Mouse (Mus musculus) embryonic stem cell, embryonic (primary cell): ENCODE measurements around the gene Mus81.

ENCODE experiments used
- CTCF ChIA-PET, 4 experiments: fragments of 300-600 bp in 2 of 4; fragments of 350-600 bp in 2 of 4; sonication (Branson Sonifier 250); formaldehyde crosslinking; loops; one replicate each; lab custom pipeline; 2022; ENCODE audit warnings: inconsistent platforms in 2 of 4; lab: Charles Lee
- POLR2A ChIA-PET, 4 experiments: fragments of 300-600 bp in 2 of 4; fragments of 350-600 bp in 2 of 4; sonication (Branson Sonifier 250); formaldehyde crosslinking; loops; one replicate each; lab custom pipeline; 2022; ENCODE audit warnings: antibody characterized with exemption in 4 of 4, inconsistent platforms in 1 of 4; lab: Charles Lee

The Mus81 gene

DNA sequence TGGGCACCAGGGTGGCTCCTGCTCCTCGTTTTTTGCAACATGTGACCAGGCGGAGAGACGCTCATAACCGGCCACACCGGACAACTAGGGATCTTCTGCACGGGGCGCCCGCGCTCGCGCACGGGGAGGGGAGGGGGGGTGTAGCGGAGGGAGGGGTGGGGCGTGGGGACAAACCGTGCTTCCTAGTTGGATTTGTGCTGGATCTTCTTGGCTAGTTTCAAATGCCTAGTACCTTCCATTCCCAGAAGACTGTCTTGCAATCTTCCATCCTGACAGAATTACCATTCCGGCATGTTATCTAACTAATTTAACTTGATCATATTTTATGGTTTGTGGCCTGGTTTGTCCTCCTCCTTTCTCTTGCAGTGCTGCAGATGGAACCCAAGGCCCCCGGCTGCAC, 15.5 kb upstream of the Mus81 start, which contains the start of gene 1700020D05Rik:
Gene 1700020D05Rik, minus strand, starts transcription at position 101 of the 400 bp plus-strand sequence.
- POLR2A ChIA-PET, result interaction anchor here in 2 of 4 experiments (0.7 to 3.1 kb wide), 8 partner anchors 8 to 47 kb away, joined by 3 to 36 read pairs (median 6); partner anchors contain the start of genes Cfl1 (in 2 of the 2), Mus81 (in 2 of the 2) and Fibp (in 1 of the 2)
- CTCF ChIA-PET, result interaction anchor here in 2 of 4 experiments (0.6 to 1.5 kb wide), 2 partner anchors 10 to 227 kb away, joined by 3 to 5 read pairs; no protein-coding TSS in a partner anchor

DNA sequence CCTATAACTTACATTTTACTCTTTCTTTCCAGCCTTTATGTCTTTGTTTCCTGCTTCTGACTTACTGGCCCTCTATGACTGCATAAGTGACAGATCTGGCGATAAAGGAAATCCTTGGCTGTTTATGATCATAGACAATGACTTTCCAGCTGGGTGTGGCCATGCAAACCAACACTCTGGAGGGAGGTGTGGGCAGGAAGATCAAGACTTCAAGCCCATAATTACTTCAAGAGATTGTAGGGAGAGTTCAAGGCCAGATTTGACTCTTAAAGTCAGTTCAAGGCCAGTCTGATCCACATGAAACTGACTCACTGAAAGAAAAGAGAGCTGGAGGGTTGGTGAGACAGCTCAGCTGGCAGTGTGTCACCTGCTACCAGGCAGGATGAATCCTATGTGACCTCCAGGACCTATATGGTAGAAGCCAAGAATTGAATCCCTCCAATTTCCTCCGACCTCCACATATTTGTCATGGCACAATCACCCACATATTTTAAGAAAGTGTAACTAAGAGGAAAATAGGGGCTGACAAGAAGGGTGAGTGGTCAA, 12.2 kb upstream of the Mus81 start:
- CTCF ChIA-PET, result interaction anchor here in 3 of 4 experiments (0.6 to 1.9 kb wide), 5 partner anchors 10 to 14 kb away, joined by 3 to 7 read pairs (median 4); partner anchors contain the start of genes Mus81 (in 3 of the 3) and Snx32 (in 1 of the 3)
- POLR2A ChIA-PET, result interaction anchor here in 2 of 4 experiments (1.0 to 6.7 kb wide), 6 partner anchors 10 to 30 kb away, joined by 3 to 59 read pairs (median 8); partner anchors contain the start of genes Cfl1 (in 2 of the 2), Mus81 (in 2 of the 2) and Snx32 (in 2 of the 2)

DNA sequence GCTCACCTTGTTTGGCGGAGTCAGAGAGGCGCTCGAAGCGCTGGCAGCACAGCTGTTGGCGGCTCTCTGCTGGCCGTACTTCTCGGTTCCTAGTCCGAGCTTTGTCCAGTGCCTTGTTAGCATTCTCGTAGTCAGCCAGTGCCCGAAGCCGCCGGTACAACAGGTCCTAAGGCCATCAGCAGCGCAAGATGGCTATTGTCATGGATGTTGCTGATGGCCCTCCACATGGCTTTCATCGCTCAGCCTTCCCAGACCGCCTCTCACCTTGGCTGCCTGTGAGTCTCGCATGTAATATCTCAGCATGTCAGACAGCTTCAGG, 7.8 kb upstream of the Mus81 start:
- POLR2A ChIA-PET, result interaction anchor here (0.6 to 21.3 kb wide), 54 partner anchors 7 to 572 kb away, joined by 3 to 735 read pairs (median 4); partner anchors contain the start of genes Snx32 (in 4 of the 4), Ccdc85b (in 3 of the 4), AI837181 (in 2 of the 4) and Ctsw (in 2 of the 4)
- CTCF ChIA-PET, result interaction anchor here in 2 of 4 experiments (0.6 to 1.8 kb wide), 6 partner anchors 9 to 525 kb away, joined by 3 to 8 read pairs (median 3); partner anchors contain the start of genes Mus81 (in 1 of the 2) and Snx32 (in 1 of the 2)

DNA sequence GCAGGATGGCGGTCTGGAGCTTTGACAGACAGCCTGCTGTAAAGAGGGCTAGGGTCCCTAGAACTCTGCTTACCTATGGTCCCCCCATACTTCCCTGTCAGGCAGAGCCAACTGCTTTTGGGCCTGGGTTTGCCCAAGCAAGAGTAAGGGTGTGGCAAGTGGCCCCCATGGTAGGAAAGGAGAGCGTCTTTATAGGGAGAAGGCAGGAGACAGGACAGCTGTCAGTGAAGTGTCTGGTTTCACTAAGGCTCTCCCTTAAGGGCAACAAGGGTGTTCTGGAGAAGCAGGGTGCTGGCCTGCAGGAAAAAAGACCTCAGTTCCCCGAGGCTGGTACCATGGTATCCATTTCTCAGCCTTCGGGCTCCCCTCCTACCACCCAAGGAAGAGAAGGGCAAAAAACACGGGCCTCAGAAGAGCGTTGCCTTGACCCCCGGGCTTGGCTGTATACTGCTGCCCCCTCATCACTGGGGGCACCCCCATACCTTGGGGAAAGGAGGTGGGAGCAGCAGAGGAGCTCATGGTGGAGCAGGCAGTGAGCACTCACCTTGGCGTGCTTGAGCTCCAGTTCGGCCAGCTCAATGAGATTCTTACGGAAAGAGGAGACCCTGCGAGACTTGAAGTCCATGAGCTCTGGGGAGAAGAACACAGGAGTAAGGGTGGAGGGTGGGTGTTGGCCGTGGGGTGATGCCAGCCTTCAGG, 7.3 kb upstream of the Mus81 start:
- CTCF ChIA-PET, result interaction anchor here in 2 of 4 experiments (0.6 to 1.8 kb wide), 9 partner anchors 9 to 1051 kb away, joined by 3 to 8 read pairs (median 3); partner anchors contain the start of genes Mus81 (in 1 of the 2), Sipa1 (in 1 of the 2) and Snx32 (in 1 of the 2)
- POLR2A ChIA-PET, result interaction anchor here (0.6 to 21.3 kb wide), 64 partner anchors 7 to 572 kb away, joined by 3 to 735 read pairs (median 4); partner anchors contain the start of genes Snx32 (in 4 of the 4), Ccdc85b (in 3 of the 4), AI837181 (in 2 of the 4) and Ctsw (in 2 of the 4)

DNA sequence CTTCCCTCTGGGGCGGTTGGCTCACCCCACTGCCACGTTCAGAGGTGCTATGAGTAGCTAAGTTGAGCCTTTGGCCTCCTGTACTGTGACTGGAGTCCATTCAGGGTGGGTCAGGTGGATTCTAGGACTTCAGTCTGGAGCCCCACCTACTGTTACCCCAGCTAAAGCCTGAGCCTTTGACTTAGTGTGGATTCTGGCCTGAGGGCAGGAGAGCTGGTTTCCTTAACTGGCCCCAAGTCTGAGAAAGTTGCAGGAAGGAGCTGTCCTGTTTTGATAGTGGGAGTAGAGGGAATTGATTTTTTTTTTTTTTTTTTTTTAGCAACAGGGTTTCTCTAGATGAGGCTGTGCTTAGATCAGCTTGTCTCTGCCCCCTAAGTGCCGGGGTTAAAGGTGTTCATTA, 6.1 kb upstream of the Mus81 start:
- ChIA-PET CTCF (interaction anchor here in 3 of 4 experiments (0.5 to 2.0 kb wide), 10 partner anchors 9 to 496 kb away, joined by 3 to 6 read pairs (median 4); partner anchors contain the start of genes 1700020D05Rik (in 1 of the 3) and Kat5 (in 1 of the 3)), POLR2A (interaction anchor here (0.6 to 21.3 kb wide), 41 partner anchors 9 to 1161 kb away, joined by 3 to 735 read pairs (median 4); partner anchors contain the start of genes Snx32 (in 4 of the 4), Ccdc85b (in 2 of the 4), Ctsw (in 2 of the 4) and Fibp (in 2 of the 4))

DNA sequence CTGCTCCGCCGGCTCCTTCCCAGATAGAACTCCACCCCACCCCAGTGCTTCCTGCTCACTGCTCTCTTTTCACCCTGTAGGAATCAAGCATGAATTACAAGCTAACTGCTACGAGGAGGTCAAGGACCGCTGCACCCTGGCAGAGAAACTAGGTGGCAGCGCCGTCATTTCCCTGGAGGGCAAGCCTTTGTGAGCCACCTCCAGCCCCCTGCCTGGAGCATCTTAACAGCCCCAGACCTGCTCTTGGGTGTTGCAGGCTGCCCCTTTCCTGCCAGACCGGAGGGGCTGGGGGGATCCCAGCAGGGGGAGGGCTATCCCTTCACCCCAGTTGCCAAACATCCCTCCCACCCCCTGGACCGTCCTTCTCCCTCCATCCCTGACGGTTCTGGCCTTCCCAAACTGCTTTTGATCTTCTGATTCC, 5.1 kb upstream of the Mus81 start:
- ChIA-PET POLR2A (interaction anchor here in 3 of 4 experiments (0.5 to 21.3 kb wide), 26 partner anchors 10 to 501 kb away, joined by 3 to 735 read pairs (median 4); partner anchors contain the start of genes Snx32 (in 3 of the 3), Ccdc85b (in 2 of the 3), Fibp (in 2 of the 3) and 1700020D05Rik (in 1 of the 3)), CTCF (interaction anchor here in 1 of 4 experiments (1.5 to 2.0 kb wide), 2 partner anchors 10 to 30 kb away, joined by 4 to 5 read pairs; partner anchors contain the start of gene 1700020D05Rik)

DNA sequence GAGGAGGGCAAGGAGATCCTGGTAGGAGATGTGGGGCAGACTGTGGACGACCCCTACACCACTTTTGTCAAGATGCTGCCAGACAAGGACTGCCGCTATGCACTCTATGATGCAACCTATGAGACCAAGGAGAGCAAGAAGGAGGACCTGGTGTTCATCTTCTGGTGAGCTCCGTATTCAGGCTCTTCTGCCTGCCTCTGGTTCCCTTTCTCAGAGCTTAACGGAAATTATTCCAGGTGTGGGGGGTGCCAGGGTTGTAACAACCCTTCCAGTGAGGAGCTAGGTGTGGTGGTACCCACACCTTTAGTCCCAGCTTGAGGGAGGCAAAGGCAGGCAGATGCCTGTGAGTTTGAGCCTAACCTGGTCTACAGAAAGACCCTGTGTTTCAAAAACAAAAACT, 4.4 kb upstream of the Mus81 start:
- ChIA-PET POLR2A (interaction anchor here in 3 of 4 experiments (0.5 to 21.3 kb wide), 27 partner anchors 11 to 500 kb away, joined by 3 to 735 read pairs (median 3); partner anchors contain the start of genes Snx32 (in 3 of the 3), Ccdc85b (in 2 of the 3), Fibp (in 2 of the 3) and 1700020D05Rik (in 1 of the 3)), CTCF (interaction anchor here in 2 of 4 experiments (0.6 to 2.0 kb wide), 3 partner anchors 11 to 349 kb away, joined by 4 to 6 read pairs (median 5); partner anchors contain the start of gene 1700020D05Rik (in 1 of the 2))

DNA sequence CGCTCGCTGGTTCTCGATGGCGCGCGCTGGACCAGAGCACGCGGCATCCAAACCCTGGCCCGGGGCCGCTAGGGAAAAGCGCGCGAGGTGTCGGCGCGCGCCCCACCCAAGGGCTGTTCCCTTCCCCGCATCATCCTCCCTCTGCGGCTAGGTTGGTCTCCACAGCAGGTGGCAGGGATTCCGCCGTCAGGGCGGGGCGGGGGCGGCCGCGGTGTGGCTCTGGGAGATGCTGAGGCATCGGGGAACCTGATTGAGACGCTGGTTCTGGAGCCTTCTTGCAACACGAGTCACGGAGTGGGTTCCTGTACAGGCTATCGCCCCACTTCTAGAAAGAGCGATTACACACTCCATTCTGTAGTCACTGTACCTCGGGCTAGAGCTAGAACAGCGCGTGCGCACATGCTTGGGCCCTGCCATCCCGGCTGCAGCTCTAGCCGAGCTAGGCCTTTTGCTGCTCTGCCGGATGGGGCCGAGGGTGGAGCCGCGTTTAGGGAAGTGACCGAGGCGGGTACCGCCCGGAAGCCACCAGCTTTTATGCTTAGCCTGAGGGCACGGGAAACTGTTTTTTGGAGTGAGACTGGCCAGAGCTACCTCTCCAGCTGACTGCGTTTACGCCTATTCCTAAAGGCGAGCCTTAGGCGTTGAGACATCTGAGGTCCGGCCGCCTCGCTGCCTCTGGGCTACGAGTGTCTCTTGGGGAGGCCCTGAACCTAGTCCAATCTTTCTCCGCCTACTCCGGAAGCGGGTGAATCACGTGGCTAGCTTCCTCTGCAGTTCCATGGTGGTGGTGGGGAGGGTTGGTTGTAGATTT, 2.9 kb upstream of the Mus81 start:
- POLR2A ChIA-PET, result interaction anchor here (0.6 to 21.3 kb wide), 112 partner anchors 7 to 1832 kb away, joined by 3 to 735 read pairs (median 4); partner anchors contain the start of genes Snx32 (in 4 of the 4), AI837181 (in 3 of the 4), Ap5b1 (in 3 of the 4) and Banf1 (in 3 of the 4)

DNA sequence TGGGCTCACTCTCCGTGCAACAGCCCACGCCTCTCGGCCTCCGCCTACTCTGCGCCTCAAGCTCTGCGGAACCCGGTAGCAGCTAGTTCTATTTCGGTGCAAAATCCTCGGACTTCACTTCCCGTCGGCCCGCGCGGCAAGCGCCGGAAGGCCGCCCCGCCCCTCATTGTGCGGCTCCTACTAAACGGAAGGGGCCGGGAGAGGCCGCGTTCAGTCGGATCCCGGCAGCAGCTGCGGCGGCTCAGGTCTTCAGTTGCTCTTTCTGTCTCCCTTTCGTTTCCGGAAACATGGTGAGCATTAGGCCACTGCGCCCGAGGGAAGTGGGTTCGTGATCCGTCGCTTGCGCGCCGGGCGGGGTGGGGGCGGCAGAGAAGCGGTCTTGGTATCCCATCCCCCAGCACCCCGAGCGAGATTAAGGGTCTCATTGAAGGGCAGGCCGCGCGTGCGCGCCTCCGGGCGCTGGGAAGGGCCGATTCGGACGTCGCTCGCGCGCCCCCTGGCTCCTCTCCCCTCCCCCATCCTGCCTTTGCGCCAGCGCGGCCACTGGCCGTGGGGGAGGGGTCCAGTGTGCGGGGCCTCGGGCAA, 2.2 kb upstream of the Mus81 start, which contains the start of gene Cfl1:
Gene Cfl1, plus strand, starts transcription at position 143 of the 585 bp plus-strand sequence.
- ChIA-PET CTCF (interaction anchor here (0.6 to 4.7 kb wide), 12 partner anchors 20 to 403 kb away, joined by 3 to 118 read pairs (median 6); partner anchors contain the start of genes Ccdc85b (in 1 of the 4), Ctsw (in 1 of the 4), Eif1ad (in 1 of the 4) and Fibp (in 1 of the 4)), POLR2A (interaction anchor here (0.6 to 21.3 kb wide), 165 partner anchors 8 to 873 kb away, joined by 3 to 735 read pairs (median 5); partner anchors contain the start of genes Snx32 (in 4 of the 4), AI837181 (in 3 of the 4), Ap5b1 (in 3 of the 4) and Banf1 (in 3 of the 4))

More for the DNA sequence above, 2.9 kb upstream of the Mus81 start:
- CTCF ChIA-PET, result interaction anchor here (0.5 to 4.5 kb wide), 10 partner anchors 10 to 1673 kb away, joined by 3 to 43 read pairs (median 4); partner anchors contain the start of gene Snx32 (in 1 of the 4)

DNA sequence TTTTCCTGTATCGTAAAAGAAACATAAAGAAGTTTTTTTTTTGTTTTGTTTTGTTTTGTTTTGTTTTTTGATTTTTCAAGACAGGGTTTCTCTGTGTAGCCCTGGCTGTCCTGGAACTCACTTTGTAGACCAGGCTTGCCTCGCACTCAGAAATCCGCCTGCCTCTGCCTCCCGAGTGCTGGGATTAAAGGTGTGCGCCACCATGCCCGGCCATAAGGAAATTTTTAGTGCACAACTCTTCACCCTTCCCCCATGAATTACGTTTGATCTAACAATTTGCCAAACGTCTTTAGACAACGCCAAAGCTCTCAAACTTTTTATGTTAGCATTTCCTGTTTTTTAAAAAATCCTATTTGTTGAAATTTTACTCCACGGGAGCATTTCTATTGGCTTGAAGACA, 1.5 kb upstream of the Mus81 start:
- CTCF ChIA-PET, result interaction anchor here (0.7 to 4.7 kb wide), 19 partner anchors 10 to 410 kb away, joined by 3 to 118 read pairs (median 6); partner anchors contain the start of genes Ap5b1 (in 2 of the 4), Snx32 (in 2 of the 4), Ccdc85b (in 1 of the 4) and Ctsw (in 1 of the 4)
- POLR2A ChIA-PET, result interaction anchor here (0.5 to 21.3 kb wide), 184 partner anchors 9 to 874 kb away, joined by 3 to 735 read pairs (median 5); partner anchors contain the start of genes Snx32 (in 4 of the 4), AI837181 (in 3 of the 4), Ap5b1 (in 3 of the 4) and Banf1 (in 3 of the 4)

DNA sequence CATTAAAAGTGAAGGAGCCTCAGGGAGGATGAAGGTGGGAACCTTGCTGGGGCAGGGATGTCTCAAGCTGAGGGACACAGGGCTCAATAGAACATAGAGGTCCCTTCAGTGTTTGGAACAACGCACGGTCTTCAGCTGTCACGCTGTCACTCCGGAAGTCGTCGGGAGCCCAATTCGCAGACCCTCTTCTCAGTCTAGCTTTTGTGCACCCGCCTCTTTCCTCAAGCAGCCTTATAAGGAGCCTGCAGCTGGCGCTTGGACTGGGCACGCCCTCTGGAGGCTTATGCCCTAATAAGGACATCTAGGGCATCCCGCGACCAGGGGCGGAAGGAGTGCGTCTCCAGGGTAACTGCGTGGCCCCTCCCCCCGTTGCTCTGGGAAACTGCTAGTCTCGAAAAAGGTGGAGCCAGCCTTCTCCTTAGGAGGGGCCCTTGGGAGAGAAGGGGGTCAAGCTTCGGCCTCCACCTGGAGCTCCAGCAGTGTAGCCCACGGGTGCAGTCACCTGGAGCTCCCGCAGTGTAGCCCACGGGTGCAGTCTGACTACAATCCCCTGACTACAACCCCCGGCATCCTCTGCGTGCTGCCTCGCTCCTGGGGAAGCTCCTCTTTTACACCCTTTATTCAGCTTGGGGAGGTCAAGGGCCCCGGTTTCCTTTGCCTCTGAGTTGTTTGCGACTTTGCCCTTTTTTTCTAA, 823 bp upstream of the Mus81 start:
- POLR2A ChIA-PET, result interaction anchor here (0.5 to 21.3 kb wide), 168 partner anchors 9 to 1660 kb away, joined by 3 to 735 read pairs (median 5); partner anchors contain the start of genes Snx32 (in 4 of the 4), AI837181 (in 3 of the 4), Banf1 (in 3 of the 4) and Ccdc85b (in 3 of the 4)
- CTCF ChIA-PET, result interaction anchor here (0.6 to 4.7 kb wide), 37 partner anchors 10 to 1179 kb away, joined by 3 to 118 read pairs (median 7); partner anchors contain the start of genes Ap5b1 (in 3 of the 4), Snx32 (in 3 of the 4), Ctsw (in 2 of the 4) and Fibp (in 2 of the 4)

DNA sequence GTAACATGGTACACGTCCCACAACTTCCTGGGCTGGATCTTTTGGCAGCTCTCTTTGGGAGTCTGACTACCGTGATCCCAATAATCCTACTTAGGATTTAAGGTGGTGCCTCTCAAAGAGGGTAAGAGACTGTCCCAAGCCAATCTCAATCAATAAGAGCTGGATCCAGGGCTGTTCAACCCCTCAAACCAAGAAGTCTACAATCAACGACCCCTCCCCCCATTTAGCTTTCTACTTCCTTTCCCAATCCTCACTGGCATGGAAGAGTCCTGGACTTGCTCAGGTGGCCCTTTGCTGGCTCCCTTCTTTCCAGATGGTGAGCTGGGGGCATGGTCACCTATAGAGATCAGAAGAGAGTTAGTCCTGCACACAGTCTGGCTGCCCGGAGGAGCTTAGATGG, 1.4 kb downstream of the Mus81 start:
- ChIA-PET CTCF (interaction anchor here (0.6 to 4.7 kb wide), 31 partner anchors 9 to 529 kb away, joined by 3 to 118 read pairs (median 8); partner anchors contain the start of genes Efemp2 (in 3 of the 4), Fibp (in 3 of the 4), Ctsw (in 2 of the 4) and AI837181 (in 1 of the 4)), POLR2A (interaction anchor here (0.7 to 21.3 kb wide), 45 partner anchors 7 to 599 kb away, joined by 3 to 735 read pairs (median 21); partner anchors contain the start of genes Ccdc85b (in 3 of the 4), Efemp2 (in 3 of the 4), Fibp (in 3 of the 4) and AI837181 (in 2 of the 4))

DNA sequence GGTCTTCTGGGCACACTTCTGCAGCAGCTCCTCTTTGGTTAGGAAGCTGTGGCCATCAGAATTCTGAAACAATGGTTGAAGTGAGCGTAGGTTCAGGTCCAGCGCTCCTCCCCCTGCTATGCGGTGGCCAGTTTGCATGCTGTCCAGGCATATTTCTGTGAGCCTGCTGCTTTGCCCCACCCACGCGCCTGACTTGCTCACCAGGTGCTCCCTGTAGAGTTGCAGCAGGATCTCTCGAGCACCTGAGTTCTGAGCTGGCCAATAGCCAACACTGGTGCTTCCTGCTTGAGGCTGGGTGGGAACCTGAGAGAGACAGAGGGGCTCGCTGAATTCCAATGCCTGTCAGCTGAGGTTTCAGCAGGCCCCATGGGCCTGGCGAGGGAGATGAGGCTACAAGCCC, 1.9 kb downstream of the Mus81 start:
- POLR2A ChIA-PET, result interaction anchor here in 3 of 4 experiments (0.8 to 21.3 kb wide), 19 partner anchors 10 to 599 kb away, joined by 3 to 735 read pairs (median 28); partner anchors contain the start of genes Efemp2 (in 3 of the 3), AI837181 (in 2 of the 3), Ccdc85b (in 2 of the 3) and Ctsw (in 2 of the 3)
- CTCF ChIA-PET, result interaction anchor here in 2 of 4 experiments (0.7 to 4.7 kb wide), 7 partner anchors 10 to 110 kb away, joined by 3 to 118 read pairs (median 8); partner anchors contain the start of genes Ap5b1 (in 1 of the 2), Ctsw (in 1 of the 2) and Fibp (in 1 of the 2)
